Mouse (Mus musculus): ENCODE results near the gene Coro1b. TPM values are rescaled to one million over a fixed set of nuclear protein-coding genes. Genes with fewer than 3 reads are reported as not detected.
"Not testable (repeated sequence)": the region's sequence is repeated elsewhere in the genome, so short reads cannot be mapped to it uniquely, and the experiment has no call there.

Coro1b gene
- polyA plus RNA-seq, 1 experiment from 2014 or later, result 150 TPM

DNA sequence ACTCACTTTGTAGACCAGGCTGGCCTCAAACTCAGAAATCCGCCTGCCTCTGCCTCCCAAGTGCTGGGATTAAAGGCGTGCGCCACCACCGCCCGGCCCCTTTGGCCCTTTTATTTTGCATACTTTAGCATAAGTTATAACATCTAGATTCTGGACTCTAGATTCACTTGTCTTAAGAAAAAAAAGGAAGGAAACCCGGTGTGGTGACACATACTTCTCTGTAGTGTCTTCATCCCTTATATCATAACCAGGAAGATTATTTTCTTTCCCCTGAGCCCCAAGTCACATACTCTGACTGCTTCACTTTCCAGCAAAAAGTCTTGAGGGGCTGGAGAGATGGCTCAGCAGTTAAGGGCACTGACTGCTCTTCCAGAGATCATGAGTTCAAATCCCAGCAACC lies 26.5 kb upstream of the Coro1b start:
- Histone ChIP-seq H3K4me3 (0 out of 2 replicates have a peak overlapping the region, but pooled peaks have one; percentile 52), H3K4me2 (peak overlapping the region; percentile 61), H3K4me1 (peaks cover 39% of the 10 kb centered on the region), H3K27ac (peak overlapping the region; percentile 85; the same call in 1 of the 2 replicates), H3K36me3 (peaks cover 12% of the 10 kb centered on the region)
- ATAC-seq (ENCODE audit: insufficient number of reproducible peaks, insufficient read depth, low FRiP score, low TSS enrichment, low read depth); H3K9ac ChIP-seq; H3K9me3 ChIP-seq; H3K27me3 ChIP-seq: not testable (repeated sequence)
- 50% methylated on average over 6 of the region's 6 CpGs for WGBS

GRCm38 (mm10) chr19:4122411-4123370 lies 25.7 kb upstream of the Coro1b start:
- Histone ChIP-seq H3K27ac (no peak overlapping the region), H3K27me3 (no peaks in the 10 kb centered on the region), H3K4me3 (no peak overlapping the region), H3K4me1 (peaks cover 46% of the 10 kb centered on the region), H3K4me2 (no peak overlapping the region), H3K36me3 (peaks cover 9% of the 10 kb centered on the region), H3K9me3 (no peaks in the 10 kb centered on the region), H3K9ac (no peak overlapping the region)
- 82% methylated on average over 7 of the region's 7 CpGs for WGBS
- no peak for ATAC-seq (ENCODE audit: insufficient number of reproducible peaks, insufficient read depth, low FRiP score, low TSS enrichment, low read depth)

GRCm38 (mm10) chr19:4124432-4124831 lies 24.0 kb upstream of the Coro1b start:
- H3K27ac ChIP-seq, result peak overlapping the region; percentile 82
- H3K36me3 ChIP-seq, result peaks cover 19% of the 10 kb centered on the region
- no peaks in the 10 kb centered on the region for H3K27me3 ChIP-seq
- H3K9me3 ChIP-seq, result no peaks in the 10 kb centered on the region
- ATAC-seq (ENCODE audit: insufficient number of reproducible peaks, insufficient read depth, low FRiP score, low TSS enrichment, low read depth), result no peak
- peak overlapping the region; percentile 74; the same call in 1 of the 2 replicates for H3K4me3 ChIP-seq
- peak overlapping the region; percentile 72 for H3K4me2 ChIP-seq
- WGBS, result 54% methylated on average over 4 of the region's 4 CpGs
- H3K4me1 ChIP-seq, result peaks cover 46% of the 10 kb centered on the region
- H3K9ac ChIP-seq, result peak overlapping the region; percentile 87

GRCm38 (mm10) chr19:4125268-4125667 lies 23.2 kb upstream of the Coro1b start:
- H3K9ac ChIP-seq, result peak overlapping the region; percentile 87
- ATAC-seq (ENCODE audit: insufficient number of reproducible peaks, insufficient read depth, low FRiP score, low TSS enrichment, low read depth), result peak; percentile 39; the same call in 1 of the 2 replicates
- 43% methylated on average over 1 of the region's 4 CpGs for WGBS
- H3K4me2 ChIP-seq, result peak overlapping the region; percentile 72
- not testable (repeated sequence) for H3K27me3 ChIP-seq, H3K9me3 ChIP-seq
- H3K4me1 ChIP-seq, result peaks cover 39% of the 10 kb centered on the region
- H3K36me3 ChIP-seq, result peaks cover 28% of the 10 kb centered on the region
- H3K4me3 ChIP-seq, result peak overlapping the region; percentile 74
- peak overlapping the region; percentile 82 for H3K27ac ChIP-seq

- H3K27ac ChIP-seq, result peak within 1 kb of the TSS; percentile 82
- WGBS, result 1% methylated on average over 64 of the region's 64 CpGs
Measured at GRCm38 (mm10) chr19:4125741-4126696, 22.4 kb upstream of the Coro1b start, which contains the start of gene Aip. Aip (minus strand) TSS chr19:4125858.

DNA sequence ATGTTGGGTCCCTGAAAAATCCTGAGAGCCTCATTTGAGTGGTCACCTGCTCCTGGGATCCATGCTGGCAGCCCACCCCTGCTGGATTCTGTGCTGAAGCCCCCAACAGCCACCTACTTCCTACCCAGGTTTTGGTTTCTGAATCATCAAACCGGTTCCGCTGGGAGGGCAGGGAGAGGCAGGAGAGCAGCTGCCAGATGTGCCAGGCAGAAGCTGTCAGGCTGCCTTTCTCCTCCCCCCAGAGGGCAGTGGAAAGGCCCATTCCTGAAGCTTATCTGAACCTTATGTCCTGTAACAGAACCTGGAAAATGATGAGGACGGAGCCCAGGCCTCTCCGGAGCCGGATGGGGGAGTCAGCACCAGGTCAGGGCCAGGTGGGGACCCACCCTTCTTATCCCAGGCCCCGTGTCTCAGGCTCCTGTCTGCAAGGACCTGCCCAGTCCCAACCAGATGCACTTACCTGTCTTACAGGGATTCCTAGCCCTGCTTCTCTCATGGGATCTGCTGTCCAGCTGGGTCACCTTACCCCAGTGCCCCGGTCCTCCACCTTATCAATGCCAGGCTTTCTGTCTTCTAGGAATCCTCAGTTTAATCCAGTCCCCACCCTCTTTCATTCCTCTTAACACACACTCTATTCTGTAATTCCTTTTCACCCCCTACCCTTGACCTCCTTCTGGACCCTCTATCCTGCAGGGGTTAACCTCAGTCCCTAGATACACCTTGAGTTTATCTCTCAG lies 21.5 kb upstream of the Coro1b start:
- H3K9me3 ChIP-seq, result no peaks in the 10 kb centered on the region
- no peak for ATAC-seq (ENCODE audit: insufficient number of reproducible peaks, insufficient read depth, low FRiP score, low TSS enrichment, low read depth)
- peaks cover 39% of the 10 kb centered on the region for H3K36me3 ChIP-seq
- no peaks in the 10 kb centered on the region for H3K27me3 ChIP-seq
- 46% methylated on average over 7 of the region's 7 CpGs for WGBS
- H3K27ac ChIP-seq, result peak overlapping the region; percentile 75
- H3K4me2 ChIP-seq, result peak overlapping the region; percentile 72
- H3K9ac ChIP-seq, result peak overlapping the region; percentile 87
- H3K4me1 ChIP-seq, result peaks cover 30% of the 10 kb centered on the region
- H3K4me3 ChIP-seq, result peak overlapping the region; percentile 74

More at GRCm38 (mm10) chr19:4125741-4126696, 22.4 kb upstream of the Coro1b start, which contains the start of gene Aip:
- Histone ChIP-seq H3K4me3 (peak within 1 kb of the TSS; percentile 74), H3K9ac (peak within 1 kb of the TSS; percentile 87), H3K4me1 (peaks cover 31% of the 10 kb centered on the region), H3K36me3 (peaks cover 30% of the 10 kb centered on the region), H3K4me2 (peak within 1 kb of the TSS; percentile 72), H3K9me3 (no peaks in the 10 kb centered on the region), H3K27me3 (no peaks in the 10 kb centered on the region)
- ATAC-seq (ENCODE audit: insufficient number of reproducible peaks, insufficient read depth, low FRiP score, low TSS enrichment, low read depth), result peak; percentile 94

DNA sequence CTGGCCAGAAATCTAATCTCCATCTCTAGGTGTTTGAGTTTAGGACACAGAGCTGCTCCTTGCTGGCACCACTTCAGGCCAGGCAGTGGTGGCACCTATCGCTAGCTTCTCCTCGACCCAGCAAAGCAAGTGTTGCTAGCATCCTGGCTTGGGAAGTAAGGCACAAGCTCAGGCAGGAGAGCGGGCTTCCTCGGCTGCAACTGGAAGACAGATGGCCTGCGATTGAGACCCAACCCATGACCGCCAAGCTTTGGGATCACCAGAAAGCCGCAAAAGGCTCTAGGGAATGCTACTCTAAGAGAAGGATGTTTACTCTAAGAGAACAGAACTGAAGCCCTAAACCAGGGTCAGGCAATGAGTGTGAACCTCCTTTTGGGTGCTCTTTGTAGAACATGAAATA lies 19.0 kb upstream of the Coro1b start:
- Histone ChIP-seq H3K9ac (0 out of 2 replicates have a peak overlapping the region, but pooled peaks have one; percentile 11), H3K4me2 (no peak overlapping the region), H3K9me3 (no peaks in the 10 kb centered on the region), H3K27ac (no peak overlapping the region), H3K27me3 (no peaks in the 10 kb centered on the region), H3K36me3 (peaks cover 54% of the 10 kb centered on the region), H3K4me3 (no peak overlapping the region), H3K4me1 (peaks cover 20% of the 10 kb centered on the region)
- no peak for ATAC-seq (ENCODE audit: insufficient number of reproducible peaks, insufficient read depth, low FRiP score, low TSS enrichment, low read depth)
- 95% methylated on average over 7 of the region's 7 CpGs for WGBS

DNA sequence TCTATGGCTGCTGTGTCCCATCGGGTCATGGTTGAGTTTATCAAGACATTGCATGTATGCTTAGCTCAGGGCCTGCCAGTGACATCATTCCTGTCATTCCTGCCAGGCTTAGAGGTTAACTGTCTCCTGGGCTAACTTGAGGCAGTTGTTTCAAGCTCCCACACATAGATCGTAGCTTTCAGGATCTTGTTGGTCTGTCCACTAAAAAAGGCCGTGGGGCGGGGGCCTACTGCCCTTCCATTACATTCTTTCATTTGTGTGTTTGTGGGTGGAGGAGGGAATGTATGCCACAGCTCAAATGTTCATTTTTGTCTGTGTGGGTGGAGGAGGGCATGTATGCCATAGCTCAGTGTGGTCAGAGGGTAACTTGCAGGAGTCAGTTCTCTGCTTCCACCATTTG lies 18.3 kb upstream of the Coro1b start:
- 84% methylated on average over 4 of the region's 4 CpGs for WGBS
- Histone ChIP-seq H3K27ac (no peak overlapping the region), H3K4me1 (peaks cover 14% of the 10 kb centered on the region), H3K4me3 (no peak overlapping the region), H3K9ac (0 out of 2 replicates have a peak overlapping the region, but pooled peaks have one; percentile 11), H3K36me3 (peaks cover 54% of the 10 kb centered on the region), H3K4me2 (no peak overlapping the region), H3K27me3 (no peaks in the 10 kb centered on the region), H3K9me3 (no peaks in the 10 kb centered on the region)
- ATAC-seq (ENCODE audit: insufficient number of reproducible peaks, insufficient read depth, low FRiP score, low TSS enrichment, low read depth), result no peak

DNA sequence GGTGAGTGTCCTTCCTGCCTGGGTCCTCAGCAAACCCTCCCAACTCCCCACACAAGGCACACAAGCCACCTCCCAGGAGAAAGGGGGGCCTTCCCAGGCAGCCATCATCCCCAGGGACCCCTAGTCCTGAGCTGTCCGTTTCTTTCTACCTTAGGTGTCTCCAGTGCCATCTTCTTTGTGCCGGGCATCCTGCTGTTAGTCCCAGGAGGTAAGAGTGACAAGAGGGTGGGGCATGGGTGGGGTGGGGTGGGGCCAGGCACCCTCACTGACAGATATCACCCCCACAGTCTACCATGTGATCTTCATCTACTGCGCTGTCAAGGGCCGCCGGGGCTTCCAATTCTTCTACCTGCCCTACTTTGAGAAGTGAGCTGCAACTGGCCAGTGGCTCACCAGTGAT lies 17.3 kb upstream of the Coro1b start:
- no peak for ATAC-seq (ENCODE audit: insufficient number of reproducible peaks, insufficient read depth, low FRiP score, low TSS enrichment, low read depth)
- Histone ChIP-seq H3K4me3 (no peak overlapping the region), H3K4me2 (no peak overlapping the region), H3K27me3 (no peaks in the 10 kb centered on the region), H3K9me3 (no peaks in the 10 kb centered on the region), H3K27ac (no peak overlapping the region), H3K9ac (no peak overlapping the region), H3K4me1 (peaks cover 13% of the 10 kb centered on the region), H3K36me3 (peaks cover 54% of the 10 kb centered on the region)
- WGBS, result 88% methylated on average over 5 of the region's 5 CpGs

- H3K4me1 ChIP-seq, result peaks cover 9% of the 10 kb centered on the region
- no peak overlapping the region for H3K4me2 ChIP-seq
- no peaks in the 10 kb centered on the region for H3K27me3 ChIP-seq
- no peak overlapping the region for H3K27ac ChIP-seq
- 82% methylated on average over 2 of the region's 2 CpGs for WGBS
- no peaks in the 10 kb centered on the region for H3K9me3 ChIP-seq
- H3K4me3 ChIP-seq, result no peak overlapping the region
- H3K36me3 ChIP-seq, result peaks cover 54% of the 10 kb centered on the region
- ATAC-seq (ENCODE audit: insufficient number of reproducible peaks, insufficient read depth, low FRiP score, low TSS enrichment, low read depth), result no peak
- no peak overlapping the region for H3K9ac ChIP-seq
Measured at GRCm38 (mm10) chr19:4131768-4132167, 16.7 kb upstream of the Coro1b start.
